Mouse (Mus musculus) left cerebral cortex, adult 11 months (tissue): ENCODE measurements around the gene Hpn.

ENCODE experiments used
- DNase-seq: peaks from one replicate; pipeline ENCODE4 v3.0.0; 2022; ENCODE audit warnings: low spot score

The Hpn gene

DNA sequence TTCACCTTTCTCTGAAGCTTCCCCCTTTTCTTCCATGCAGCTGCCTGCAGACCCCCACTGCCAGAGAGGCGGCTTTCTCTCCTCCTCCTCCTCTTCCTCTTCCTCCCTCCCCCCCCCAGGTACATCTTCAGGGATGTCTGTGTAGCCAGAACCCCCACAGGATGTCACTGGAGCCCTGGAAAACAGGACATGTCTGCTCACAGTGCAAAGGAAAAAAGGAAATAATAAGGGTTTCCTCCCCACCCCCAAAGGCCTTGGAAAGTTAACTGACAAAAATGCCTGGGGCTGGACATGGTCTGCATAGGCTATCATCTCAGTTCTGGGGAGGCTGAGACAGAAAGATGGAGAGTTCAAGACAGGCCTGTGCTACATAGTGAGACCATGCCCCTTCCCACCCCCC, 34.0 kb downstream of the Hpn start:
- no peak for DNase-seq

DNA sequence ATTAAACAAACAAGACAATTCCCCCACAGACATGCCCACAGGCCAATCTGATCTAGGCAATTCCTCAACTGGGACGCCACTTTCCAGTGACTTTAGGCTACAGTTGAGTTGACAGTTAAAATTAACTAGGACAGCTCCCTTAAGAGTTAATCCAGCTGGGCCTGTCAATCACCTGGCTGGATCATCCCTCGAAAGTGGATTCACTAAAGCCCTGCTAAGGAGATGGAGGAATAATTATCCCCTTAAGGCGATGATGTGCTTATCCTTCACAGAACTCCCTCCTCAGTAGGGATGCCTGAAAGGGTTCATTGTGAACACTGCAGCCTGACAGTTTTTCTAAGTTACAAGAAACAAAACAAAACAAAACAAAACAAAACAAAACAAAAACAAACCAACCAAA, 34.5 kb downstream of the Hpn start:
- DNase-seq = no peak

DNA sequence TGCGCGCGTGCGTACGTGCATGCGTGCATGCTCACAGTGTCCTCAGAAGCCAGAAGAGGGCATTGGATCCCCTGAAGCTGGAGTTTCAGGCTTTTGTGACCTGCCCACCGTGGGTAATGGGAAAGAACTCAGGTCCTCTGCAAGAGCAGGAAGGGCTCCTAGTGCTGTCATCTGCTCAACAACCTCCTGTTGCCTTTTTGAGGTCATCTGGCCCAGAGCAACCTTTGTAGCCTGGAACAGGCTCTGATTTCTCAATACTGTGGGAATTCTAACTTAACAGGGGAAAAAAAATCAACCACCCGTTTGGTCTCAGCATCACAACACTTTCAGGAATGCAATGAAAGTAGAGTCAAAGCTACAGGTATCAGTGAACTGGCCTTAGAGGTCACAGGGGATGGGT, 35.4 kb downstream of the Hpn start:
- DNase-seq = no peak

DNA sequence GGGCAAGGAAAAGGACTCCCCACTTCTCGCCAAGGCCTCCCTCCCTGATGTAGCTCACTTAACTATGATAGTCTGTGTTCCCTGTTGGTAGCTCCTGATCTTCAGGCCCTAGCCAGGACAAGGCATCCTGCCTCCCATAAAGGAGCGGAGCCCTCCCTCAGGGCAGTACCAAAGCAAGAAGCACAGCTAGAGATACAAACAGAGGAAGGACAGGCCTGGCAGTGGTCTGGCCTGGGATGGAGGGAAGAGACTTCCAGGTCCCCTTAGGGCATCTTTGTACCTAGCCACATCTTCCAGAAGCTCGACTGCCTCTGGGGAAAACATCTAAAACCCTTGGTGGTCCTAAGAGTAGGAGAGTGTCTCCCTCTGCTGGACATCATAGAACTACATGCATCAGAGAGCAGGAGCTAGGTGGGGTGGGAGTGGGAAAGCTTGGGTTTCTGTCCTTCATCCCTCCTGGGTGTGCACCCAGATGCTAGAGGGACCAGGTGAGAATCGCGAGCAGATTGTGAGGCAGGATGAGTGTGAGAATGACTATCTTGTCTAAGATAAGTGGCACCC, 37.1 kb downstream of the Hpn start:
- peak; percentile 62 for DNase-seq

DNA sequence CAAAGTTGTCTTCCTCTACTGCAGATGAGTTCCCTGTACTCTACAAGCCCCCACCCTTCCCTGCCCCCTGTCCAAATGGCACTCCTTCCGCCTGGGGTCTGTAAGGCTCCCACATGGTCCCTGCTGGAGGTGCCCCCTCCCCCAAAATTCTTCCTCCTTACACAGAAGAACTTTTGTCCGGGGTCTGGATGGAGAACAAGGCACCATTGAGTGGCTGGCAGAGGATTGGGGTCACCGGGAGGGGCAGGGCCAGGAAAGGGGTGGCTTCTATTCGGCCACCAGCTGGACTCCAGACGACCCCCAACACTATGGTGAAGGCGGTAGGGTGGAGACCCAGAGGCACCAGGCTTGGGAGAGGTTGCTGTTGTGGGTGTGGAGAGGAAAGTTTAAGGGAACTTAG, 37.6 kb downstream of the Hpn start:
- DNase-seq = no peak

DNA sequence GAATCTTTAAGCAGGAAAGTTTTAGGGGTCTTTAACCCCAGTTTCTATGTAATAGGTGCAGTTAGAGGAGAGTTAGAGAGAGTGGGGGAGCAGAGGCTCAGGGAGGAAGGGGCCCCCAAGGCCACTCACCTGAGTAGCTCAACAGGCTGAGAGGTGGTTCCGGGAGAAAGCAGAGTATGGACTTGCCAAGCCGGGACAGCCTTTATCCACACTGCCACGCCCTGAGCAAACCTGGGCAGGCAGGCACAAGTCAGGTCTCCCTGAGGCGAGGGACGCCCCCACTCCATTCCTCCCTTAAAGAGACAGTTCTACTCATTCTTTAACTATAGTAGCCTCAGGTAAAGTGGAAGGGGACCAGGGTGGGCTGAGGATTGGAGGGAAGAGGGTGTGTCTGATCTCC, 38.6 kb downstream of the Hpn start, which contains the start of gene Fxyd3:
Fxyd3 (minus strand) TSS at position 213 of the 400 bp plus-strand sequence.
- DNase-seq = no peak

DNA sequence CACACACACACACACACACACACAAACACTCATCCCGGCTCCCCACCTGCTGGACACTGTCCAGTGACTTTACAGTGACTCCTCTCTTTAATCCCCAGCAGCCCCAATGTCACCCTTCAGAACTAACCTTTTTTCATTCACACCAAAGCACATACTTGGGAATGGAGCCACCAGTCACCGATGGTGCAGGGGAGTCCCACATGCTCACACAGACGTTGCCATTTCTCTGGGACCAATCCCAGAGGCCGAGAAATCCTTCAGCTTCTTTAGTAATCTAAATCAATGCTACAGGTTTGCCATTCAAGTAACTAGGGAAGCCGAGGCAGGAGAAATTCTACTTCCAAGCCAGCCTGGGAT, 40.4 kb downstream of the Hpn start:
- no peak for DNase-seq

DNA sequence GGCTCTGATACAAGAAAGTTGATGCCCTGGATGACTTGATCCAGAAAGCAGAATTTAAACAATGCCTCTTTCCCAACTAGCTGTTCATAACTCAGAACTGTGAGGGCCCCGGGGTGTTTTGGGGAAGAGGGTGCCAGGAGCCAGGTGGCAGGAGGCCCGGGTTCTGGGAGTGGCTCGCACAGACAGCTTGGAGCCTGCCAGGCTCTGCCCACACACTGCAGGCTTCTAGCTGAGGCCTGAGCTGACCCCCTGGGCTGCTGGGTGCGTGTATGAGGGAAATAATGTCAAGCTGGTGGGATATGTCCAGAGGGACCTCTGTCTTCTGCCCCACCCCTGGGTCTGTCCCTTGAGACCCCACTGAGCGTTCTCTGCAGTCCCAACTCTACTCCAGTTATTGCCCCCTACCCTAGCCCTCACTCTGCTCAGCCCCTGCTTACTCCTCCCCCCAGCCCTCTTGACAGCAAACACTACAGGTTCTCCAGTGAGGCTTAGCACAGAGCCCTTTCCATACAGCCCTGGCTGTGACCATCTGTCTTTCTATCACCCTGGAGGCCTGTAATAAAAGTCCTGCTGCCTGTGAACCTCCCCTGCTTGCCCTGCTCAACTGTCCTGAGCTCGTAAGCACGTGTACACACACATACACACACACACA, 40.9 kb downstream of the Hpn start:
- no peak for DNase-seq

DNA sequence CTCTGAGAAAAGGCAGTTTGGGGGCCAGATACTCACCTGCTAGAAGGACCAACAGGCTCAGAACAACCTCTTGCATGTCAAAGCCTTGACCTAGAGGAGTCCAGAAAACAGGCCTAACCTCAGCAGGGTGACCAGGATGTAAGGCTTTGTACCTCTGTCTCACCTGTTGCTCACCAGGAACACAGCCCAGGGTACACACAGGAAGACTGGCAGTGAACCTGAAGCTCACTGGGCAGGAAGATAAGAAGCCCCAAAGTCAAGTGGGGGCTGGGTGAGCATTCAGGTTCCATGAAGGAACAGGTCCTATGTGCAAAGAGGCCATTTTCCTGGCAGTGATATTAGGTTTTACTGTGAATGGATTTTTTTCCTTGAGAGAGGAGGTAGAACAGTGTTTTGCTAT, 41.5 kb downstream of the Hpn start:
- DNase-seq = no peak

DNA sequence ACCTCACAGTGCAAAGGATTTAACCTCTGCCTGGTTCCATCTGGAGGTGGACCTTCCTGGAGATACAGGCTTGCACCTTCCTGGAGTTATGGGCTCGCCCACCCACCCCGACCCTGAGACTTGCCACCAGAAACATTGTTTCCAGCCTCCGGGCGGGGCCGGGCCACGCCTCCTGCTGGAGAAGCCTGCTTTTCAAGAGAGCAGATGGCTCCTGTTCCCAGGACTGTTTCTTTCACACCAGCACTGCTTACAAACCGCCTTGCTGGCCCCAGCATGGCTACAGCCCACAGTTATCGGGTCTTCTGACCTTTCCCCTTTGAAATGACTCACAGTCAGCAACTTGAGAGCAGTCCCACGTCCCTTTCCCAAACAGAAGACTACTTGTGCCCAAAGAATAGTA, 42.8 kb downstream of the Hpn start:
- no peak for DNase-seq

DNA sequence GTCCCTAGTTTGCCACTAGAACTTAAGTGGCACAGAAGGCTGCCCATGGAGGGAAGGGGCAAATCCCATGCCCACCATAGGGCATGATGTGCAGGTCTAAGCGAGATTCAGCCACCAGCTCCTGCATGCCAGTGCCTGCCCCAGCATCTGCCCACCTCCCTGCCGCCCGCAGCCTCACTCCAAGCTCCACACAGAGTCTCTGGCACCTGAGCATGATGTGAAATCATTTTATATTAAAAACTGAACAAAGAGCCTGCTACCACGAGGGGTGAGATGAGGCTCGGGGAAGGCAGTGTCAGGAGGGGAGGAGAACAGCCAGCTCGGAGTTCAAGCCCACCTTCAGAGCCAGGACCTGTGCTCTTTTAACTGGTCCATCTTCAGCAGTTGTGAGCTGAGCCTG, 44.8 kb downstream of the Hpn start:
- DNase-seq = no peak

DNA sequence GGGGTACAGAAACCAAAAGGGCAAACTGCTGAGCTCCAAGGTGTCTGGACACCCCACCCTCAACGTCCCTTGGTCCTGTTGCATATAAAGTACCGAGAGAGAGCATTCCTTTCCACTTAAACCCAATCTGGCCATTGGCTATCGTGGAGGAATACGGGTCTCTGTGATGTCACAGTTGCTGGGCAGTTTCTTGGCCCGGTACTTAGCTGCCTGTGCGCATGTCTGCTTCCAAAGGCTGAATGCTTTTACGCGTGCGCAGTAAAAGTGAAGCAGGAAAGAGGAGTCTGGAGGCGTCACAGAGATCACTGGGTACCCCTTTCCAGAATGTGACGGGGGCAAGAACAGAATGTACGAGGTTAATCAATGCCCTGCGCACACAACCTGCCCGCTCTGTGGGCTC, 45.6 kb downstream of the Hpn start:
- no peak for DNase-seq

DNA sequence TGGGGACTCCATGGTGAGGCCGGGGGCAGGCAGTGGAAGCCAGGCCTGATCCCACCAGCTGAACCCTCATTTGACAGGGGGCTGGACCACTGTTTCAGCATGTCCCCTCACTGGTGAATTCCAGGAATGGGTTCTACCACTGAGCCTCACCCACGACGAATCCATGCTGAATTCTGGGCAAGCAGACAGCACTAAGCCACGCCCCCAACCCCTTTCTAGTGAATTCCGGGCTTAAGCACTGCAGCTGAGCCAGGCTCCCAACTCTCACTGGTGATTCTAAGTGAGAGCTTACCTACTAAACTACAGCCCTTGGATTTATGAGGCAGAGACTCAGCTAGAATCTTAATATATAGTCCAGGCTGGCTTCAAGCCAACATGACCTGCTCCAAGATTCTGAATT, 47.3 kb downstream of the Hpn start:
- no peak for DNase-seq

DNA sequence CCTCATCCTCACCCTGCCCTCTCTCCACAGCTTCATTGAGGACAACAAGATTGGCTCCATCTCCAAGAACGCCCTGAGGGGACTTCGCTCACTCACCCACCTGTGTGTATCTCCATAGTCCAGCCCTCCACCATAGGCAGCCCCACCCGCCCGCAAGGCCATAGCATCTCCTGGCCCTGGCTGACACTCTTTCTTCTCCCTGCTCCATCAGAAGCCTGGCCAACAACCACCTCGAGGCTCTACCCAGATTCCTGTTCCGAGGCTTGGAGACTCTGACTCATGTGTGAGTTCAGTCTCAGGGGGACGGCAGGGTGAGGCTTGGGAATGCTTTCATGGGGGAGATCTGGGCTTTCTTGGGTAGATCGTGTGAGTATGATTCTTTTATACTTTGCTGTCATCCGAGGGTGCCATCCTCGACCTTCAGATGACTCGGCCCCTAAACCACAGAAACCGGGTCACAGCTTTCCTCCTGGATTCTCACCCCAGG, 52.0 kb downstream of the Hpn start:
- DNase-seq = no peak

DNA sequence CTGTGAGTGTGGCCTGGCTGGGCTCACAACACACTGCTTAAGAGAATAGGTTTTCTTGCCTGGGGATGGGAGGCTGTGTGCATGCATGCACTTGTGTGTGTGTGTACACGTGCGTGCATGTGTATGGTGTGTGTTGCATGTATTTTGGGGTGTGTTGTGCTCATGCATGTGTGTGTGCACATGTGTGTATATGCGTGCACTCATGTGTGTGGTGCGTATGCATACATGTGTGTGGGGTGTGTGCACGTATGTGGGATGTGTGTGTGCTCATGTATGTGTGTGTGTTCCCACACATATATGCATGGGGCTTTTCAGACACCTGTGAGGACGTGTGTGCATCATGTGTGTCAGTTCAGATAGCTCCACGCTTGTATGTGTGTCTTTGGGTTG, 54.5 kb downstream of the Hpn start:
- DNase-seq = no peak

DNA sequence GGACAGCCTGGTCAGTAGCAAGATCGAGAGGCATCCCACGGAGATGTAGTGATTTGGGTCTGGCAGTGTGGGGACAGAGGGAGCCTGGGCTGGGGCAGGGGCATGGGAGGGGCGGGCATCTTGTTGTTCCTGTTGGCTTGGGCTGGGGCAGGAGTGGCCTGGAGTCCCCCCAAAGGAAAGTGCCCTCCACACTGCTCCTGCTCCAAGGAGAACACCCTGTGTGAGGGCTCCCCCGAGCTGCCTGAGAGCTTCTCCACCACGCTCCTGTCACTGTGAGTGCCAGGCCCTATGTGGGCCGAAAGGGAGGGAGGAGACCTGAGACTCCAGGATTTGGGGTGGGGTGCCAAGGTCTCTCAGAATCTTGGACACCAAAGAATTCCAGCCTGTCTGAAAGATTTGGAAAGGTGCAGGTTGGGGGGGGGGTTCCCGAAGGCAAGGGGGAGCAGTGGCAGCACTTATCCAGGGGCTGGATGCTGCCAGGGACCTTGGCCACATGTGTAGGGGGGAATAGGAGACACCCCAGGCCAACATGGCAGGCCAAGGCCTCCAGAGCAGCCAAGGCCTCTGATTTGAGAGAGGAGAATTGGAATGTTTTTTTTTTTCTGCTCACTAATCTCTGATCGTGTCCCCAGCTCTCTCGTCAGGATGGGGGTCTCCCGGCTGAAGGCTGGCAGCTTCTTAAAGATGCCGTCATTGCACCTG, 55.0 kb downstream of the Hpn start:
- DNase-seq = no peak

DNA sequence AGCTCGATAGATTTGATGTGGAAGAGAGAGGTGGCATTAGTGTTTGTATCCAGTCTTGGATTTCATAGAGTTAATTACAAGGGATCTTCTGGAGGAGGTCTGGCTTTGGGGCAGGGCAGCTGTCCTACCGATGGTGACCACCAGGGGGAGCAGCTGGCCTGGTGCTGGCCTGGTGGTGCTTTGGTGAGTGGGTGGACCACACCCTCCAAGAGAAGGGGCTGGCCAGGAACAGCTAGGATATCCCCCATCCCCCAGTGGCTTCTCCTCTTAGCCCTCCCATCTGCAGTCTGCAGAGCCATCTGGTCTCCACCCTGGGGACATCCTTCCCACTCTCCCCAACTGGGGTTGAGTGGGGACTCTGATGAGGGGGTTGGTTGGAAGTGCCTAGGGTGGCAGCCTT, 56.0 kb downstream of the Hpn start, which contains the start of gene Lgi4:
Lgi4 (plus strand) TSS at position 235 of the 400 bp plus-strand sequence.
- DNase-seq = peak; percentile 75

DNA sequence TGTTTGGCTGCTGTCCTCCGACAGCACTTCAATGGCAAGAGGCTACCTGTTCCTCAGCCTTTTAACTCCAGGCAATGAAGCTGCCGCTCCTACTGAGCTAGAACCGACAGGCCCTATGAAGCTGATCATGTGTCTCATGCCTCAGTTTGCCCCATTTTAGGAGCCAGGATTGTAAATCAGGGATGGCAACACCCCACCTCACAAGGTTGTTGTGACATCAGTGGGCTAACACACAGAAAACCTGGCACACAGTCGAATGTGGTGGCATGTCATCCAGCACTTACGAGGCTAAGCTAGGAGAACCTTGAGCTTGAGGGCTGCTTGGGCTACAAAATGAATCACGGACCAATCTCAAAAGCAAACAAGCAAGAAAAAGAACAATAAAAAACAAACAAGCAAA, 56.9 kb downstream of the Hpn start:
- DNase-seq = no peak

DNA sequence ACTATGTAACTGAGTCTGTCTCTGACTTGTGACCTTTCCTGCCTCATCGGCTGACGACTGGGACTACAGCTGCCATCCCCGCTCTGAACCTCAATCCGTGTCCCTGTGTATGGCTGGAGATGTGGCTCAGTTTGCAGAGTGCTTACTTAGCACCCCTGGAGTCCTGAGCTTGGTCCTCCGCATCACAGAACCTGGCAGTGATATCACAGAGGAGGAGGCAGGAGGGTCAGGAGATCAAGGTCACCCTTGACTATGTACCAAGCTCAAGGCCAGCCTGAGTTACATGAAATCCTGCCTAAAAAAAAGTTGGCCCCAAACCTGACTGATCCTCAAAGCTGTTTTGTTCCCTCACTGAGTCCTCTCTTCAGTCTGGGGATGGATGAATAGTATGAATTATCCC, 57.4 kb downstream of the Hpn start:
- DNase-seq = no peak

DNA sequence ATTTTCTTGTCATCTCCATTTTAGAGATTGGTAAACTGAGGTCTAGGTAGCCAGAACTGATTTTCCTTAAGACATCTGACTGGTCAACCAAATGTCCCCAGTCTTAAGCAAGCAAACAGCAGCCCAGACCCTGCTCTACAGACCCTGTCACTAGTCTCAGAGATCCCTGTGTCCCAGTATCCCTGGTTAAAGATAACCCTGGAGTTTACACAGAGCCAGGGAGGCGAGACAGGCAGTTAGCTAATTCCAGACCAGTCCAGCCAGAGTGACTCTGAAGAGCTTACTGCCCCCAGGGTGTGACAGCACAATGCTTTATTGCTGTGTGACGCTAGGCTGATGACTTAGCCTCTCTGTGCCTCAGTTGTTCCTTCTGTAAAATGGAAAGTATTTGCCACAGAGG, 58.0 kb downstream of the Hpn start, which contains the start of gene Fxyd1:
Fxyd1 (minus strand) TSS at position 129 of the 400 bp plus-strand sequence.
- DNase-seq = no peak

DNA sequence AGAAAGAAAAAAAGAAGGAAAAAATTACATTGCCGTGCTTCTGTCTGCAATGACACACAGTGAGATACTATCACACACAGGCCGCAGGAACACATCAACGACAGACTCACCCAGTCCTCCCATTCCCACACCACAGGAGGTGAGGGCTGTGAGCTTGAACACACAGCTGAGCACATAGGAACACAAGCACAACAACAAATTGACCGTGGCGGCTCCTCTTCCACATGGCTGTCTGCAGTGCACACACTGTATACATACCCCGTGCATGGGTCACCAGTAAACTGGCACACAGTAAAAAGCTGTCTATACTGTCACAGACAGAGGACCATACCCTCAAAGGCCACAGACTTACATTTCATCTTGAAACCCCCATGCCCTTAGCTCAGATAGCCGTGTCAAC, 58.6 kb downstream of the Hpn start:
- no peak for DNase-seq

DNA sequence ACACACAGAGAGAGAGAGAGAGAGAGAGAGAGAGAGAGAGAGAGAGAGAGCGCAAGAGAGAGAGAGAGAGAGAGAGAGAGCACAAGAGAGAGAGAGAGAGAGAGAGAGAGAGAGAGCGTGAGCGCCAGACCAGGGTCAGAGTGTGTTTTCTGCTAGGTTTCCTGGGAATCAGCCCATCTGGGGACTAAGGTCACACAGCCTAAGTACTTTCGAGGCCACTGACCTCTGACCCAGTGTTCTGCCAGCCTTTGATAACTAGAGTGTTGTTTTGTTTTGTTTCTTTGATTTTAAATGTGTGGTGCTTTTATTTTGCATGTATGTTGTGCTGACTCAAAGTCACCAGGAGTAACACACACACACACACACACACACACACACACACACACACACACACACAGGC, 59.2 kb downstream of the Hpn start:
- no peak for DNase-seq

DNA sequence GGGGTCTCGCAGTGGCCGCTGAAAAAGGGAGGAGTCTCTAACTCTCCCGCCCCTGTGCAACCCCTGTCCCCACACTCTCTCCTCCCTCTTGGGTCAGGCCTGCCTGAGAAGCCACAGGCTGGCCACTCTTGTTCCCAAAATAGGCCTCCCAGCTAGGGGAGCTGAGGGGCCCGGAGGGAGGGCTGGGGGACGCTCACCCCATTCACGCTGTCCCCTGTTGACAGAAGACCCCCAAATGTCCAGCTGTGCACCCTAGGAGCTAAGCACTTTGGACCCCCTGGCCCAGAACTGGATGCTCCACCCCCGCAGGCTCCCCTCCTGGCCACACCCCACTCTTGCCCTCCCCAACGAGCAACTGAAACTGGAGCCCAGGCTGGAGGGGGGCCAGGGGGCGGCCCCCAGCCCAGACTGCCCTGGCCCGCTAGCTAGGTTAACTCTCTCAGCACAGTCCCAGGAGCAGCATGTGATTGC, 59.7 kb downstream of the Hpn start:
- no peak for DNase-seq
